Mouse (Mus musculus): Measurements from ENCODE around the gene Cflar. TPM values are rescaled to one million over a fixed set of nuclear protein-coding genes. Genes with fewer than 3 reads are reported as not detected.

Cflar gene
- 139 TPM for polyA plus RNA-seq (2014; fragmentation: Illumina TruSeq; extraction: RNeasy Lipid Tissue Mini Kit (QIAGEN cat#74804); ENCODE audit: low read depth, low replicate concordance)

GRCm38 (mm10) chr1:58711365-58712016 lies at the start of gene Cflar:
Cflar (plus strand) TSS chr1:58711508.

GRCm38 (mm10) chr1:58695810-58696209 lies 15.5 kb upstream of the Cflar start, which contains the start of gene Als2cr12:
Als2cr12 (minus strand) TSS chr1:58695989.

GRCm38 (mm10) chr1:58795291-58796058 lies 84.2 kb downstream of the Cflar start, which contains the start of gene Casp8:
Casp8 (plus strand) TSS chr1:58795374.

Other genes with a start within 250 kb of the Cflar start
- gene Orc2, start 206.4 kb upstream of the Cflar start, polyA plus RNA-seq (2014; fragmentation: Illumina TruSeq; extraction: RNeasy Lipid Tissue Mini Kit (QIAGEN cat#74804); ENCODE audit: low read depth, low replicate concordance): 43.5 TPM
- 33.8 TPM for gene Fam126b, start 125.2 kb upstream of the Cflar start, polyA plus RNA-seq (2014; fragmentation: Illumina TruSeq; extraction: RNeasy Lipid Tissue Mini Kit (QIAGEN cat#74804); ENCODE audit: low read depth, low replicate concordance)
- gene Ndufb3, start 125.1 kb upstream of the Cflar start, polyA plus RNA-seq (2014; fragmentation: Illumina TruSeq; extraction: RNeasy Lipid Tissue Mini Kit (QIAGEN cat#74804); ENCODE audit: low read depth, low replicate concordance): 60.6 TPM
- 9.0 TPM for gene Als2cr12, start 15.5 kb upstream of the Cflar start, polyA plus RNA-seq (2014; fragmentation: Illumina TruSeq; extraction: RNeasy Lipid Tissue Mini Kit (QIAGEN cat#74804); ENCODE audit: low read depth, low replicate concordance)
- gene Casp8, start 83.9 kb downstream of the Cflar start, polyA plus RNA-seq (2014; fragmentation: Illumina TruSeq; extraction: RNeasy Lipid Tissue Mini Kit (QIAGEN cat#74804); ENCODE audit: low read depth, low replicate concordance): 123 TPM